Mouse (Mus musculus) olfactory bulb, adult 2 months (tissue): ENCODE results near the gene Chn2.

Experiments
- CTCF ChIP-seq: fragments of 200-500 bp; IDR thresholded peaks from 2 replicates; pipeline ENCODE4 v1.5.1; 2012; ENCODE audit warnings: low read depth, mild to moderate bottlenecking, low read length, moderate library complexity; ENCODE audit not compliant: insufficient read depth
- POLR2A ChIP-seq: fragments of 200-500 bp; IDR thresholded peaks from 2 replicates; pipeline ENCODE4 v1.6.1; 2012; ENCODE audit warnings: mild to moderate bottlenecking, low read depth, low read length, moderate library complexity; ENCODE audit not compliant: insufficient read depth

DNA sequence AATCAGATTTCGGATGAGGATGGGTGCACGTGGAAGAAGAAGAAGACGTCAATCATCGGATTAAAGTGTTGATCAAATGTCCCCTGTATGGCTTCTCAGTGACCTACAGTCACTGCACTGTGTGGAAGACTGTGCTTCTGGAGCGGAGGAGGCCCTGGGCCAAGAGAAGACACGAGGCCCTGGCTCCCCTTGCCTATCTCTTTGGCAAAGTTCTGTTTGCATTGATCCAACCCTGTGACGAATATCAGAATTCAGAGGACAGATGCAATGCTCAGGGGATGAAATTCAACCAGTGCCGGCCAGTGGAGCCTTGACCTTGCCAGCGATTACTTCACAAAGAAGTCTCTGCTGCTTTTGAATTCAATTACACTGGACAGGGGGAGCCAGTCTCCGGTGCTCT lies 217.0 kb downstream of the Chn2 start:
- TF ChIP-seq CTCF (no peak), POLR2A (no peak)
